Mouse (Mus musculus): Measurements from ENCODE around the gene 1700001C19Rik.

GRCm38 (mm10) chr17:47384064-47384463, 53.1 kb downstream of the 1700001C19Rik start:
- no peak; the same call in 1 of the 2 replicates for TF ChIP-seq CTCF (conservative IDR thresholded peaks at IDR 0.05; ENCODE audit: low read length)
- no peak for TF ChIP-seq NANOG (IDR thresholded peaks at IDR 0.05; ENCODE audit: borderline replicate concordance, low read length)

Measured in E14TG2a.4 (cell line).